ENCODE assay signal across 8 mouse cellular contexts in genomic region chr1:105663171-105663961, GRCm38 (mm10). TPM values are rescaled to one million over a fixed set of nuclear protein-coding genes. Genes with fewer than 3 reads are reported as not detected.
DNase-seq lines count a peak whose midpoint lies in the region; ATAC-seq and TF ChIP-seq lines count a peak whose summit lies in the region.

Gene Pign (minus strand): TSS chr1:105663677.
Gene Relch (plus strand): TSS chr1:105663861.

- H3K36me3 ChIP-seq in megakaryocyte, embryonic 14.5 days (replicated peaks; ENCODE audit: low read length): peaks cover 27% of the 10 kb centered on the region

- peak within 1 kb of the TSS; percentile 83 for H3K4me3 ChIP-seq in cortical plate, adult 2 months (ENCODE audit: insufficient read depth, low read length)
- peak within 1 kb of the TSS; percentile 100 for H3K4me3 ChIP-seq in megakaryocyte, embryonic 14.5 days (replicated peaks)

- DNase-seq in gastrocnemius, adult 8-10 months (ENCODE audit: low spot score in 2 of 2): peak; percentile 97
- peak; percentile 94 for DNase-seq in hindlimb bud, embryonic 11.5 days (ENCODE audit: extremely low spot score, low read depth, low spot score)
- DNase-seq in left cerebral cortex, adult 8-10 months (ENCODE audit: low spot score in 2 of 2): peak; percentile 73 to 99
- peak; percentile 99 to 100 for DNase-seq in right cerebral cortex, postnatal 10 days (ENCODE audit: low spot score in 2 of 2)
- peak; percentile 92 for DNase-seq in urinary bladder, postnatal 25 days (ENCODE audit: low spot score)

- no peaks in the 10 kb centered on the region for H3K27me3 ChIP-seq in megakaryocyte, embryonic 14.5 days (replicated peaks)

- TF ChIP-seq POLR2A in cortical plate, adult 2 months (IDR thresholded peaks at IDR 0.05; ENCODE audit: extremely low read depth, insufficient read depth, low read length): peak; percentile 83

- no peak for TF ChIP-seq CTCF in cortical plate, adult 2 months (IDR thresholded peaks at IDR 0.05; ENCODE audit: extremely low read depth, insufficient read depth, low read length)

- ATAC-seq in activated CD4-positive, CD25-positive, alpha-beta regulatory T cell, adult 4 months: peak; percentile 91

- H3K9me3 ChIP-seq in megakaryocyte, embryonic 14.5 days: no peaks in the 10 kb centered on the region

- H3K27ac ChIP-seq in cortical plate, adult 2 months (ENCODE audit: insufficient read depth, low read length): peak within 1 kb of the TSS; percentile 22; the same call in 1 of the 2 replicates

- peaks cover 5% of the 10 kb centered on the region for H3K4me1 ChIP-seq in cortical plate, adult 2 months (ENCODE audit: control insufficient read depth, insufficient read depth, low read length)
- peaks cover 26% of the 10 kb centered on the region for H3K4me1 ChIP-seq in megakaryocyte, embryonic 14.5 days

RNA-seq across cellular contexts. Expression of gene Pign, which starts in this region (rescaled TPM):
- polyA plus RNA-seq in activated CD4-positive, CD25-positive, alpha-beta regulatory T cell, adult 4 months (2017; shearing (Covaris generic)): 10 to 100 TPM; 13.6 to 15.8 TPM
- polyA plus RNA-seq in cortical plate, adult 2 months (2012; rRNA removed): 18.4 and 19.7 TPM in 2 replicates
- 10 to 100 TPM in 1 of 4 experiments, 1 to 10 TPM in 3; 7.5 to 11.2 (median 8.3) TPM for total RNA-seq in gastrocnemius, adult 8-10 months (2022)
- total RNA-seq in left cerebral cortex, adult 8-10 months (2022): 10 to 100 TPM; 19.3 to 24.3 (median 20.0) TPM
- 0.84 and 1.9 TPM in 2 replicates for polyA plus RNA-seq in megakaryocyte, embryonic 14.5 days (2012; ENCODE audit: insufficient read depth, low replicate concordance)

RNA-seq across cellular contexts. Expression of gene Relch, which starts in this region (rescaled TPM):
- 10 to 100 TPM; 34.6 to 49.6 TPM for polyA plus RNA-seq in activated CD4-positive, CD25-positive, alpha-beta regulatory T cell, adult 4 months (2017; shearing (Covaris generic))
- 39.6 and 40.3 TPM in 2 replicates for polyA plus RNA-seq in cortical plate, adult 2 months (2012; rRNA removed)
- 10 to 100 TPM in 1 of 4 experiments, 1 to 10 TPM in 3; 7.3 to 10.3 (median 8.8) TPM for total RNA-seq in gastrocnemius, adult 8-10 months (2022)
- total RNA-seq in left cerebral cortex, adult 8-10 months (2022): 10 to 100 TPM; 78.3 to 88.5 (median 84.1) TPM
- 25.5 and 40.6 TPM in 2 replicates for polyA plus RNA-seq in megakaryocyte, embryonic 14.5 days (2012; ENCODE audit: insufficient read depth, low replicate concordance)

Comparison
In these comparisons a context has a peak if more than half of its experiments do, and no peak if none do; other contexts are left out.
1. Peak in every context shown above with its lines: DNase-seq, ATAC-seq, H3K4me3 ChIP-seq and H3K27ac ChIP-seq.
2. RNA of gene Relch (total RNA-seq): 78.3 to 88.5 TPM in left cerebral cortex, adult 8-10 months; 7.3 to 10.3 TPM in gastrocnemius, adult 8-10 months; every median in the first group is over 4 times any median in the second.